Mouse (Mus musculus) kidney, postnatal 25 days (tissue): ENCODE data around the gene Ccdc97.

Source experiments
- DNase-seq, 2 experiments: peaks; one replicate each; pipeline ENCODE4 v3.0.0; 2021; ENCODE audit warnings: mixed read lengths in 2 of 2

Gene Ccdc97

GRCm38 (mm10) chr7:25718788-25719417 is at the start of gene Ccdc97:
TSS of gene Ccdc97 (minus strand) at chr7:25719088.
- peak; percentile 96 to 97 for DNase-seq

- DNase-seq: no peak
Measured at GRCm38 (mm10) chr7:25768229-25768628, 49.3 kb upstream of the Ccdc97 start.

- no peak for DNase-seq
Measured at GRCm38 (mm10) chr7:25766108-25766507, 47.2 kb upstream of the Ccdc97 start.

- DNase-seq: peak; percentile 43 to 66
Measured at GRCm38 (mm10) chr7:25764221-25764620, 45.3 kb upstream of the Ccdc97 start.

DNA sequence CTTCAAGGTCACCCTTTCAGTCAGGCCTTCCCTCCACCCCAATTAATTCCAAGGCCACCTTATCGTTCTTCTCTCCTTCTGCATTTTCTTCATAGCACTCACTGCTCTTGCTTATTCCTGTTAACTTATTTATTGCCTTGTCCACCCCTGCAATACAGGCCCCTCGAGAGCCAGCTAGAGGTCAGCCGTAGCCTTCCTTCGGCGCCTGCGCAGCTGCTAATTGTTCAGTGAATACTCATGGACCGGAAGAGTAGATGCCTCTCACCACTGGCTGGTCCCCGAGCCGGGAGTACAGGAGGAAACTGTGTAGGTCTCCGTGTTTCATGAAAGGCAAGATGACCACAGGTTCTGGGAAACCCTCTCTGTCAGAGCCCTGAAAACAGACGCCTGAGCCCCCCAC is 44.8 kb upstream of the Ccdc97 start:
- DNase-seq: peak; percentile 59 to 67

GRCm38 (mm10) chr7:25761354-25761753 is 42.5 kb upstream of the Ccdc97 start:
- peak; percentile 9 to 57 for DNase-seq

- DNase-seq: peak; percentile 96 to 97
Measured at GRCm38 (mm10) chr7:25756011-25756410, 37.1 kb upstream of the Ccdc97 start.

- peak; percentile 53 to 78 for DNase-seq
Measured at GRCm38 (mm10) chr7:25755468-25755833, 36.6 kb upstream of the Ccdc97 start.

DNA sequence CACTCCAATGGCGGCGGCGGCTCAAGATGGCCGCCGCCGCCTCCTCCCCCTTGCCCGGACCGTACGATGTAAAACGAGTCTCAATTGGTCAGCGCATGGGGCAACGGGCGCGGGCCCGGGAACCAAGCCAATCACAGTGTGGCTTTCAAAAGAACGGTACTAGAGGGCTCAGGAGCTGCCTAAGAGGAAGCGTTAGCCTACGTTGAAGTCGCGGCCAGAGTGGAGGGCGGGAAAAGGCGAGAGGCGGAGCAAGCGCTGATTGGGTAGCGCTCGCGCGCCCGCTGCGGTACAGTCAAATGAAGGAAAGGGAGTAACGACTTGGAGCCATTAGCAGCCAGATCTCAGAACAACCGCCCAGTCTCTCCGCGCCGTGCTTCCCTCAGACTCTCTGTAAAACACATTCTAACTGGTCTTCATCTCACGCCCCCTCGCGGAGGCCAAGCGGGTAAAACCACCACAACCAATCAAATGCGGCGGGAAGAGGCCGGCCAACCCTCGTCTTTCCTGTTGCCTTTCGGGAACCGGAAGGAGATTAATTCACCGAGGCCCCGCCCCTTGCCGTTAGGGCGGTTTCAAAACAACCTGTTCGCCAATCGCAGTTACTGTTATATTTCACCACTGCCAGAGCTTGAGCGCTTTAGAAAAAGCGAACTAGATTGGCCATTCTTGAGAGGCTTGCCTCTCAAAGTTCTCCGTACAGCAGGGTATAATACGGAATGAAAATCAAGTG is 36.0 kb upstream of the Ccdc97 start, which contains the start of gene Hnrnpul1:
Hnrnpul1 (minus strand) TSS at position 20 of the 730 bp plus-strand sequence.
- peak; percentile 99 for DNase-seq

- DNase-seq: no peak
Measured at GRCm38 (mm10) chr7:25754439-25754737, 35.5 kb upstream of the Ccdc97 start.

DNA sequence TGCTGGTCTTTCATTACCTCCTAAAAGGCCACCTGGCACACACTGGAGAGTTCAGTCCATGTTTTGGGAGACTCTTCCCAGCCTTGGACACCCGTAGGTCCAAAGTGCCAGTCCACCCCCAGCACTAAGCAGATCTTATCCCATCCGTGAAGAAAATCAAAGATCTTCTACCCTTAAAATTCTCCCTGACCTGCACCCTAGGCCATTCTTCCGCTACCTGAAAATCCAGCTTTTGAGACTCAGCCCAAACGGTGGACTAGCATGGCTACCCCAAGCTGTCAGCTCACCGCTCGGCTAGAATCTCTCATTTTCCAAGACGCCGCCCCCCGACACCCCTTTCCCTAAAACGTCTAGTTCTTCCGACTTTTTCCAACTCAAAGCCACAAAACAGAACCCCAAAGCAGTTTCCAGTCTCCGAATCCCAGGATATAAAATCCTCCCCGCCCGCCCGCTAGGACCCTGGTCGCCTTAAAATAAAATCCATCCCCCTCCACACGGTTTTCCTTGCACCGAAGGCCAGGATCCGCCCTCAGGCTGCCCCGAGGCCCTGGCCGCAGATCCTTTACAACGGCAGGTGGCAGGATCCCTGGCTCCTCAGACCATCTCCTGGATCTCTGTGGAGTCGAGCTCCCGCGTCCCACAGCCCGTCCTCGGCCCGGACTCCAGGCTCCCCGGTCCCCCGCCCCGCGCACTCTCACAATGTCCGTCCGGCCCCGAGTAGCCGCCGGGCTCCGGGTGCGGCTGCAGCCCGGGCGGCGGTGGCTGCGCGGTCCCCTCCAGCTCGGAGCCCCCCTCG is 35.0 kb upstream of the Ccdc97 start:
- peak; percentile 47 to 71 for DNase-seq

GRCm38 (mm10) chr7:25753076-25753475 is 34.2 kb upstream of the Ccdc97 start:
- DNase-seq: no peak

GRCm38 (mm10) chr7:25746844-25747243 is 28.0 kb upstream of the Ccdc97 start:
- DNase-seq: no peak

GRCm38 (mm10) chr7:25738277-25738676 is 19.4 kb upstream of the Ccdc97 start:
- DNase-seq: no peak

DNA sequence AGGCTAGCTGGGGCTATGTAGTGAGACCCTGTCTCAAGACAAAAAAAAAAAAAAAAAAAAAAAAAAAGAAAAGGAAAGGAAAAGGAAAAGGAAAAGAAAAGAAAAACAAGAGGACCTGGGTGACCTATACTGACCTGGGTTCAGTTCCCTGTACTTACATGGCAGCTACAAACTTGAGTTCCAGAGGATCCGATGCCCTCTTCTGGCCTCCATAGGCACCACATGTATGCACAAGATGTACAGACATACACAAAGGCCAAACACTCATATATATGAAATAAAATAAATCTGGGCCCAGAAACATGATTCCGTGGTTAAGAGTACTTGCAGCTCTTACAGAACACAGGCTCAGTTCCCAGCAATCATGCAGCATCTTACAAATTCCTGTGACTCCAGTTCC is 18.0 kb upstream of the Ccdc97 start:
- no peak for DNase-seq

GRCm38 (mm10) chr7:25734991-25735390 is 16.1 kb upstream of the Ccdc97 start:
- DNase-seq: no peak

DNA sequence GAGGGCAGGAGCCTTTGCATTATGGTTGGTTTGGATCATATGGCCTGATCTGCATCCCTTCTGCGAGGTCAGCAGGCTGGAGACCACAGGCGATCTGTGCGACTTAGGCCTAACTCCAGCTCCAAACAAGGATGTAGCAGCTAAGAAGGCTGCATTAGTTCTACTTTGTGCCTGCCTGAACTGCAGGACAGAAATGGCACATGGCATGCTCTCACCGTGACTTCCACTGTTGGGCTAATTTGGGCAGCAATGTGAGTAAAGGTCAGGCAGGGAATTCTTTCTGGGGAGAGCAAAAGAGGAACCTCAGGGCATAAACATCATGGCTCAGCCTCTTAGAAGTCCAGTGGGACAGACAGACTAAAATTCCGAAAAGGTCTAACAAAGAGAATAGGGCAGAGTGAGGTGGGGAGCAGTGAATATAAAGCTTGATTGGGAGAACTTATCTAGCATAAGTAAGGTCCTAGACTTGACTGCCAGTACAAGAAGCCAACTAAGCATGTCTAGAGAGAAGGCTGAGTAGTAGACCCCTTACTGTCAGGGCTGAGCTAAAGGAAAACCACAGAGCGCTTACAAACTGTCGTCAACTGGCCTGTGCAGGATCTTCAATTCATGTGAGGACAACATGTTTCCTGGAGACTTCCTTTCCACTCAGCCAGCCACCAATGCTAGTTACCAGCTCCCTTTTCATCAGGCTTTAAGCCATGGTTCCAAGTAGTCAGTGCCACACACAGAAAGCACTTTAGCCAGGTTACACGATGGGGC is 12.6 kb upstream of the Ccdc97 start:
- no peak for DNase-seq

DNA sequence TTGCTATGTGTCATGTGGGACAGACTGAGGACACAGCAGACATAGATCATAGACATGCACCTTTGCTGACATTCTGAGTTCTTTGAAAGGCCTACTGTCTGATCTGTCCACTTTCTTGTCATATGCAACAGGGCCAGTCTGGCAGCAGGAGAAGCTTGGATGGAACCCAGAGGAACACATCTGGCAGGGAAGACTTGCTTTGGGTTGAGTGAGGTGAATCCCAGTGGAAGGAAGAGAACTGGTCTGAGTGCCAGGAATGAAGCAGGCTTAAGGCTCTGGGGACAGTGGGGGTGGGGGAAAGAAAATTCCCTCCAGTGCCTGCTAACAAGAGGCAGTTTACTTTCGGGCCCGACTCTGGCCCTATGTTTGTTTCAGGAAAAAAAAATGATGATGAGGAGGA is 11.0 kb upstream of the Ccdc97 start:
- DNase-seq: peak in 1 of 2 experiments; percentile 41

DNA sequence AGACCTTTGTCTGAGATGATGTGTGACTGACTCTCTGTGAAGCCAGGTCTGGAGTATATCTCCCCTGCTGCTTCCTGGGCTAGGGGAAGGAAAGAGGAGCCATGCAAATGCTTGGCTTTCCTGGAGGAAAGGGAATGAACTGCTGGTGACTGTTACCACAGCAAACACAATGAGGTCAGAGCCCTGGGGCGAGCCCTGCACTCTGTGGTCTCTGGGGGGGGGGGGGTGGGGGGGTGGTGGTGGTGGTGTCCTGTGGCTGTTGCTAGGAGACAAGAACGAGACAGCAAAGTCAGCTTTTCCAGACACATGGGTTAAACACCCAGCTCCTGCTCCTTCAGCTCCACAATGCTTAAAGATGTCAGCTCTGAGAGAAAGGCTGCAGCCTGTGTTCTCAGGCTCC is 10.5 kb upstream of the Ccdc97 start:
- peak in 1 of 2 experiments; percentile 39 for DNase-seq

- peak in 1 of 2 experiments; percentile 11 for DNase-seq
Measured at GRCm38 (mm10) chr7:25727800-25728199, 8.9 kb upstream of the Ccdc97 start.

DNA sequence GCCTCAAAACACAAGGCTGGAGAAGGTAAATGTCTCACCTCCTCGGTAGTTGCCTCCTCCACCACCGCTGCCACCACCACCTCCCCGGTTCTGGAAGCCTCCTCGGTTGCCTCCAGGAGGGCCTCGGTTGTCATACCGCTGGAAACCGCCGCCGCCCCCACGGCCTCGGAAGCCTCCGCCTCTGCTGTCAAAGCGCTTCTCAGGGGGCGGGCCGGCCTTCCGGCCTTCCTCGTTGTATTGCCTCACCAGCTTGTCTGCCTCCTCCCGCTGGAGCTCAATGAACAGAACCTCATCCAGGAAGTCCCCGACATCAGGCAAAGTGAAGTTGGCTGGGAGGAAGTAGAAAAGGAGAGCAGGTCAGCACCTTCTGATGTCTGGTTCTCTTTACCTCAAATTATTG is 7.0 kb upstream of the Ccdc97 start:
- DNase-seq: no peak

DNA sequence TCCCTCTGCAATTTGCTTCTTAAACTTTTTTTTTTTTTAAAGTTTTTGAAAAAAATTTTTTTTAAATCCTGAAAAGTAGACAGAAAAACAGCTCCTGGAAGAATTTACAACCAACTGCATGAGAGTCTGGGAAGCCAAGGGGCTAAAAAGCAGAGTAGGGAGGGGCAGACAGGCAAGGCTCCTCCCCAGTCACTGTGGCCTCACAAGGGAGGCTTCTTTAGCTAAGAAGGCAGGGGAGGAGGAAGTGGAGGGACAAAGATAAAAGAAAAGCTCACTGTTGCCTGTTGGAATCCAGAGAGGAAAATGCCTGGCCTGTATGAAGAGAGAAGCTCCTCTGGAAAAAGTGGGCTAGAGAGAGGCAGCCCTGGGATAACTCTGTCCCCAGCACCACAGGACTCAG is 2.9 kb upstream of the Ccdc97 start:
- DNase-seq: peak in 1 of 2 experiments; percentile 12

GRCm38 (mm10) chr7:25720760-25721159 is 1.9 kb upstream of the Ccdc97 start:
- no peak for DNase-seq
